Mouse (Mus musculus) MEL (cell line): ENCODE data around the gene Dpp4.

Experiments used
- CTCF ChIP-seq, 3 experiments: IDR thresholded peaks in 2 of 3; conservative IDR thresholded peaks in 1 of 3; 2 replicates each; pipeline ENCODE4 v1.5.1; 2011 to 2012; ENCODE audit warnings: low read length in 3 of 3, low read depth in 2 of 3, mild to moderate bottlenecking in 2 of 3, improper control_type of control experiment in 1 of 3, inconsistent platforms in 1 of 3, mixed read lengths in 1 of 3, moderate library complexity in 1 of 3; ENCODE audit not compliant: control insufficient read depth in 1 of 3, insufficient read depth in 1 of 3, poor library complexity in 1 of 3, severe bottlenecking in 1 of 3
- EP300 ChIP-seq, 2 experiments: IDR thresholded peaks; 2 replicates each; pipeline ENCODE4 v1.6.1; 2011; ENCODE audit warnings: improper control_type of control experiment in 2 of 2, low read length in 2 of 2, low read depth in 1 of 2, mild to moderate bottlenecking in 1 of 2
- HCFC1 ChIP-seq: IDR thresholded peaks from 2 replicates; pipeline ENCODE4 v1.6.1; 2012; ENCODE audit warnings: low read depth, mild to moderate bottlenecking, inconsistent platforms, low read length, improper control_type of control experiment, moderate library complexity
- KAT2A ChIP-seq: conservative IDR thresholded peaks from 2 replicates; pipeline ENCODE4 v1.6.1; 2012; ENCODE audit warnings: low read depth, low read length, improper control_type of control experiment, inconsistent platforms
- MAX ChIP-seq: IDR thresholded peaks from 2 replicates; pipeline ENCODE4 v1.6.1; 2011; ENCODE audit warnings: low read length, improper control_type of control experiment
- MAZ ChIP-seq: IDR thresholded peaks from 2 replicates; pipeline ENCODE4 v1.6.1; 2012; ENCODE audit warnings: low read depth, mild to moderate bottlenecking, inconsistent platforms, low read length, improper control_type of control experiment
- MYB ChIP-seq: IDR thresholded peaks from 2 replicates; pipeline ENCODE4 v1.6.1; 2011; ENCODE audit warnings: mild to moderate bottlenecking, low read depth, low read length, improper control_type of control experiment
- POLR2A ChIP-seq, 2 experiments: IDR thresholded peaks; 2 replicates each; pipeline ENCODE4 v1.6.1; 2011 to 2012; ENCODE audit warnings: low read length in 2 of 2, mild to moderate bottlenecking in 2 of 2, control low read depth in 1 of 2, improper control_type of control experiment in 1 of 2, low read depth in 1 of 2, moderate library complexity in 1 of 2; ENCODE audit not compliant: control insufficient read depth in 1 of 2, insufficient read depth in 1 of 2, poor library complexity in 1 of 2
- POLR2AphosphoS2 ChIP-seq: IDR thresholded peaks from 2 replicates; pipeline ENCODE4 v1.6.1; 2011; ENCODE audit warnings: low read length, improper control_type of control experiment
- POLR2AphosphoS5 ChIP-seq: IDR thresholded peaks from 2 replicates; pipeline ENCODE4 v1.6.1; 2012; ENCODE audit warnings: low read depth, borderline replicate concordance, mild to moderate bottlenecking, inconsistent platforms, low read length, moderate library complexity, mixed read lengths
- TBP ChIP-seq: IDR thresholded peaks from 2 replicates; pipeline ENCODE4 v1.8.0; 2011; ENCODE audit warnings: low read depth, low read length, improper control_type of control experiment
- UBTF ChIP-seq: IDR thresholded peaks from 2 replicates; pipeline ENCODE4 v1.6.1; 2012; ENCODE audit warnings: low read depth, mild to moderate bottlenecking, inconsistent platforms, low read length, improper control_type of control experiment, moderate library complexity, borderline replicate concordance; ENCODE audit not compliant: insufficient read depth
- USF2 ChIP-seq, 2 experiments: IDR thresholded peaks; 2 replicates each; pipeline ENCODE4 v1.6.1; 2011 to 2012; ENCODE audit warnings: improper control_type of control experiment in 2 of 2, low read length in 2 of 2, borderline replicate concordance in 1 of 2, inconsistent platforms in 1 of 2, low read depth in 1 of 2, mild to moderate bottlenecking in 1 of 2; ENCODE audit not compliant: insufficient read depth in 1 of 2
- ZNF384 ChIP-seq: IDR thresholded peaks from 2 replicates; pipeline ENCODE4 v1.6.1; 2012; ENCODE audit warnings: low read depth, mild to moderate bottlenecking, inconsistent platforms, low read length, improper control_type of control experiment

- TF ChIP-seq KAT2A (no peak), CTCF (IDR thresholded peaks at IDR 0.05 in 2 of 3, conservative IDR thresholded peaks at IDR 0.05 in 1 of 3; ENCODE audit: control insufficient read depth in 1 of 3, insufficient read depth in 1 of 3, low read depth in 2 of 3, low read length in 3 of 3, poor library complexity in 1 of 3, severe bottlenecking in 1 of 3) (no peak), MAZ (no peak), POLR2AphosphoS2 (no peak), UBTF (no peak), MAX (no peak), ZNF384 (no peak), EP300 (IDR thresholded peaks at IDR 0.05; ENCODE audit: low read depth in 1 of 2, low read length in 2 of 2) (0 out of 4 replicates have a peak, but pooled peaks of 1 of the 2 experiments have one; percentile 3), TBP (no peak), POLR2AphosphoS5 (no peak), USF2 (IDR thresholded peaks at IDR 0.05; ENCODE audit: borderline replicate concordance in 1 of 2, insufficient read depth in 1 of 2, low read depth in 1 of 2, low read length in 2 of 2) (no peak), MYB (no peak), POLR2A (IDR thresholded peaks at IDR 0.05; ENCODE audit: control insufficient read depth in 1 of 2, insufficient read depth in 1 of 2, low read depth in 1 of 2, low read length in 2 of 2, poor library complexity in 1 of 2) (no peak), HCFC1 (no peak)
Observed at GRCm38 (mm10) chr2:62398115-62398875, 13.7 kb downstream of the Dpp4 start.
